Mouse (Mus musculus): ENCODE results near the gene Phf7.

DNA sequence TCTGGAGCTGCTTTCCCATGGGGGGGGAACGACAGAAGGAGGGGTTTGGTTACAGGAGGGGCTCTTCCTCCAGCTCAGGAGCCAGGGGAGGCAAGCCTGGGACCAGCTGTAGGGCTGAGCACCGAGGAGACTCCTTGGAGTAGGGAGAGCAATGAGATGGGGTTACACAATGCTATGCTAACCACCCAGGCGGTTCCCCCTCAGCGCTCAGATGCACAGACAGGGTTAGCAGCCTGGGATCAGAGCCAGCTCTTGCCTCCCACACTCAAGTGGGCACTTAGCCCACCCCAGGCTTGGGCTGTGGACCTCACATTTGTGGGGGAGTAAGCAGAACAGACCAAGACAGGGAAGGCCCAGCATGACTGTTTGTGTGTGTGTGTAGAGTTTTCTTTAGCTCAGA is 24.1 kb downstream of the Phf7 start:
- TF ChIP-seq CTCF (IDR thresholded peaks at IDR 0.05; ENCODE audit: low read depth) (no peak), EP300 (IDR thresholded peaks at IDR 0.05; ENCODE audit: low read depth) (no peak)

Measured in liver, postnatal 0 days (tissue).